Mouse (Mus musculus) limb, embryonic 15.5 days (tissue): ENCODE results near the gene Pcp4l1. TPM values are rescaled to one million over a fixed set of nuclear protein-coding genes. Genes with fewer than 3 reads are reported as not detected.

Source experiments
- ATAC-seq: fragments of 200-750 bp; cut with Nextera tagmentation; 2 replicates; pipeline ENCODE4 v1.8.0; 2017; ENCODE audit warnings: low read depth, moderate TSS enrichment; ENCODE audit not compliant: insufficient number of reproducible peaks, low FRiP score, low TSS enrichment
- H3K27ac ChIP-seq: fragments of 300-500 bp; sonication (generic); 2 replicates; pipeline ENCODE4 v1.5.1; 2015; ENCODE audit warnings: moderate library complexity, mild to moderate bottlenecking, inconsistent platforms
- H3K27me3 ChIP-seq: fragments of 300-500 bp; sonication (generic); 2 replicates; pipeline ENCODE4 v1.6.1; 2015; ENCODE audit warnings: inconsistent platforms
- H3K36me3 ChIP-seq: fragments of 300-500 bp; sonication (generic); 2 replicates; pipeline ENCODE4 v1.6.1; 2015; ENCODE audit warnings: inconsistent platforms
- H3K4me1 ChIP-seq: fragments of 300-500 bp; sonication (generic); 2 replicates; pipeline ENCODE4 v1.6.1; 2015; ENCODE audit warnings: inconsistent platforms
- H3K4me2 ChIP-seq: fragments of 300-500 bp; sonication (generic); 2 replicates; pipeline ENCODE4 v1.6.1; 2015; ENCODE audit warnings: mild to moderate bottlenecking, inconsistent platforms
- H3K4me3 ChIP-seq: fragments of 300-500 bp; sonication (generic); 2 replicates; pipeline ENCODE4 v1.5.1; 2015; ENCODE audit warnings: mild to moderate bottlenecking, inconsistent platforms
- H3K9ac ChIP-seq: fragments of 300-500 bp; sonication (generic); 2 replicates; pipeline ENCODE4 v1.6.1; 2015; ENCODE audit warnings: inconsistent platforms
- H3K9me3 ChIP-seq: fragments of 300-500 bp; sonication (generic); 2 replicates; pipeline ENCODE4 v1.6.1; 2016; ENCODE audit warnings: inconsistent platforms
- WGBS: fragments of 180-500 bp; shearing (Covaris S2); methylation state at CpG from one replicate; pipeline ENCODE4 v1.1.7; 2015; 5-methylcytosine and 5-hydroxymethylcytosine counted together
- polyA plus RNA-seq: library from polyadenylated mRNA; unstranded; fragments of >200 nt; fragmentation: Nextera tagmentation; extraction: Ambion mirVana; gene quantifications from 2 replicates; pipeline ENCODE4 v1.2.1, GENCODE M21; 2015

The Pcp4l1 gene
- polyA plus RNA-seq, 1 experiment from 2014 or later = 5.8 TPM

- Histone ChIP-seq H3K4me2 (no peak overlapping the region), H3K27me3 (no peaks in the 10 kb centered on the region), H3K9me3 (no peaks in the 10 kb centered on the region), H3K27ac (no peak overlapping the region), H3K4me1 (no peaks in the 10 kb centered on the region), H3K4me3 (no peak overlapping the region), H3K36me3 (no peaks in the 10 kb centered on the region), H3K9ac (no peak overlapping the region)
- ATAC-seq = no peak
- 69% methylated on average over 5 of the region's 5 CpGs for WGBS
Measured at GRCm38 (mm10) chr1:171179487-171180171, 16.4 kb downstream of the Pcp4l1 start.

- Histone ChIP-seq H3K27ac (no peak overlapping the region), H3K4me2 (no peak overlapping the region), H3K4me1 (no peaks in the 10 kb centered on the region), H3K9ac (no peak overlapping the region), H3K4me3 (no peak overlapping the region), H3K36me3 (no peaks in the 10 kb centered on the region), H3K9me3 (no peaks in the 10 kb centered on the region), H3K27me3 (no peaks in the 10 kb centered on the region)
- 94% methylated on average over 8 of the region's 8 CpGs for WGBS
- no peak for ATAC-seq
Measured at GRCm38 (mm10) chr1:171172779-171173178, 23.3 kb downstream of the Pcp4l1 start.

GRCm38 (mm10) chr1:171171138-171171537 lies 24.9 kb downstream of the Pcp4l1 start:
- H3K9me3 ChIP-seq = no peaks in the 10 kb centered on the region
- no peak overlapping the region for H3K9ac ChIP-seq
- H3K36me3 ChIP-seq = no peaks in the 10 kb centered on the region
- WGBS = 52% methylated on average over 3 of the region's 3 CpGs
- no peak overlapping the region for H3K4me3 ChIP-seq
- ATAC-seq = no peak
- H3K27ac ChIP-seq = no peak overlapping the region
- no peaks in the 10 kb centered on the region for H3K27me3 ChIP-seq
- H3K4me2 ChIP-seq = no peak overlapping the region
- no peaks in the 10 kb centered on the region for H3K4me1 ChIP-seq

- ATAC-seq = no peak
- Histone ChIP-seq H3K4me3 (no peak overlapping the region), H3K27me3 (no peaks in the 10 kb centered on the region), H3K27ac (no peak overlapping the region), H3K4me2 (no peak overlapping the region), H3K9ac (no peak overlapping the region), H3K9me3 (no peaks in the 10 kb centered on the region), H3K36me3 (no peaks in the 10 kb centered on the region), H3K4me1 (no peaks in the 10 kb centered on the region)
- WGBS = 58% methylated on average over 3 of the region's 3 CpGs
Measured at GRCm38 (mm10) chr1:171169913-171170312, 26.2 kb downstream of the Pcp4l1 start.

- no peak overlapping the region for H3K9ac ChIP-seq
- WGBS = 84% methylated on average over 12 of the region's 12 CpGs
- H3K27ac ChIP-seq = no peak overlapping the region
- no peaks in the 10 kb centered on the region for H3K27me3 ChIP-seq
- no peaks in the 10 kb centered on the region for H3K36me3 ChIP-seq
- H3K9me3 ChIP-seq = no peaks in the 10 kb centered on the region
- no peaks in the 10 kb centered on the region for H3K4me1 ChIP-seq
- ATAC-seq = no peak
- H3K4me3 ChIP-seq = no peak overlapping the region
- H3K4me2 ChIP-seq = no peak overlapping the region
Measured at GRCm38 (mm10) chr1:171168906-171169305, 27.2 kb downstream of the Pcp4l1 start.

- Histone ChIP-seq H3K4me3 (no peak overlapping the region), H3K36me3 (no peaks in the 10 kb centered on the region), H3K4me1 (no peaks in the 10 kb centered on the region), H3K9ac (no peak overlapping the region), H3K27ac (no peak overlapping the region), H3K9me3 (no peaks in the 10 kb centered on the region), H3K4me2 (no peak overlapping the region), H3K27me3 (no peaks in the 10 kb centered on the region)
- 58% methylated on average over 5 of the region's 5 CpGs for WGBS
- no peak for ATAC-seq
Measured at GRCm38 (mm10) chr1:171165629-171166345, 30.3 kb downstream of the Pcp4l1 start.

- no peak for ATAC-seq
- no peaks in the 10 kb centered on the region for H3K9me3 ChIP-seq
- 36% methylated on average over 3 of the region's 3 CpGs for WGBS
- H3K4me2 ChIP-seq = no peak overlapping the region
- H3K36me3 ChIP-seq = no peaks in the 10 kb centered on the region
- H3K27ac ChIP-seq = no peak overlapping the region
- H3K4me1 ChIP-seq = peaks cover 9% of the 10 kb centered on the region; the same call in 1 of the 2 replicates
- no peak overlapping the region for H3K4me3 ChIP-seq
- H3K9ac ChIP-seq = no peak overlapping the region
- peaks cover 9% of the 10 kb centered on the region; the same call in 1 of the 2 replicates for H3K27me3 ChIP-seq
Measured at GRCm38 (mm10) chr1:171164258-171164657, 31.8 kb downstream of the Pcp4l1 start.

- H3K4me2 ChIP-seq = no peak overlapping the region
- peaks cover 19% of the 10 kb centered on the region for H3K27me3 ChIP-seq
- ATAC-seq = no peak
- no peaks in the 10 kb centered on the region for H3K9me3 ChIP-seq
- WGBS = 85% methylated on average over 3 of the region's 3 CpGs
- peaks cover 9% of the 10 kb centered on the region; the same call in 1 of the 2 replicates for H3K4me1 ChIP-seq
- no peak overlapping the region for H3K9ac ChIP-seq
- no peaks in the 10 kb centered on the region for H3K36me3 ChIP-seq
- H3K4me3 ChIP-seq = no peak overlapping the region
- H3K27ac ChIP-seq = no peak overlapping the region
Measured at GRCm38 (mm10) chr1:171162526-171162925, 33.5 kb downstream of the Pcp4l1 start.

GRCm38 (mm10) chr1:171159485-171159975 lies 36.5 kb downstream of the Pcp4l1 start:
- no peak for ATAC-seq
- H3K9me3 ChIP-seq = no peaks in the 10 kb centered on the region
- 5% methylated on average over 15 of the region's 15 CpGs for WGBS
- peak overlapping the region; percentile 21 for H3K4me3 ChIP-seq
- no peak overlapping the region for H3K27ac ChIP-seq
- H3K4me1 ChIP-seq = peaks cover 9% of the 10 kb centered on the region; the same call in 1 of the 2 replicates
- H3K27me3 ChIP-seq = peaks cover 30% of the 10 kb centered on the region
- no peak overlapping the region for H3K9ac ChIP-seq
- peak overlapping the region; percentile 41 for H3K4me2 ChIP-seq
- no peaks in the 10 kb centered on the region for H3K36me3 ChIP-seq

- no peak overlapping the region for H3K4me3 ChIP-seq
- H3K36me3 ChIP-seq = no peaks in the 10 kb centered on the region
- no peak overlapping the region for H3K9ac ChIP-seq
- H3K4me1 ChIP-seq = peaks cover 9% of the 10 kb centered on the region; the same call in 1 of the 2 replicates
- peaks cover 30% of the 10 kb centered on the region for H3K27me3 ChIP-seq
- ATAC-seq = no peak
- no peak overlapping the region for H3K4me2 ChIP-seq
- H3K27ac ChIP-seq = no peak overlapping the region
- H3K9me3 ChIP-seq = no peaks in the 10 kb centered on the region
Measured at GRCm38 (mm10) chr1:171157965-171158364, 38.1 kb downstream of the Pcp4l1 start.

GRCm38 (mm10) chr1:171156644-171157043 lies 39.4 kb downstream of the Pcp4l1 start:
- Histone ChIP-seq H3K36me3 (no peaks in the 10 kb centered on the region), H3K9me3 (no peaks in the 10 kb centered on the region), H3K27ac (no peak overlapping the region), H3K9ac (no peak overlapping the region), H3K4me2 (no peak overlapping the region), H3K4me1 (peaks cover 9% of the 10 kb centered on the region; the same call in 1 of the 2 replicates), H3K27me3 (peaks cover 30% of the 10 kb centered on the region), H3K4me3 (no peak overlapping the region)
- 78% methylated on average over 3 of the region's 3 CpGs for WGBS
- no peak for ATAC-seq

- H3K4me3 ChIP-seq = no peak overlapping the region
- 83% methylated on average over 4 of the region's 4 CpGs for WGBS
- H3K27ac ChIP-seq = no peak overlapping the region
- no peak overlapping the region for H3K9ac ChIP-seq
- H3K36me3 ChIP-seq = no peaks in the 10 kb centered on the region
- H3K4me1 ChIP-seq = peaks cover 14% of the 10 kb centered on the region
- peaks cover 10% of the 10 kb centered on the region for H3K27me3 ChIP-seq
- ATAC-seq = no peak
- no peak overlapping the region for H3K4me2 ChIP-seq
- H3K9me3 ChIP-seq = no peaks in the 10 kb centered on the region
Measured at GRCm38 (mm10) chr1:171151966-171152365, 44.1 kb downstream of the Pcp4l1 start.
